Mouse (Mus musculus) right cerebral cortex, postnatal 25 days (tissue): ENCODE data around the gene Lmntd2.

Experiments
- DNase-seq: peaks from one replicate; pipeline ENCODE4 v3.0.0; 2022

Lmntd2 gene

GRCm38 (mm10) chr7:141188733-141189132, 25.1 kb downstream of the Lmntd2 start:
- DNase-seq = no peak

- DNase-seq = no peak
These were observed 25.7 kb downstream of the Lmntd2 start for GRCm38 (mm10) chr7:141188194-141188593.

- DNase-seq = peak; percentile 78
These were observed 37.7 kb downstream of the Lmntd2 start for GRCm38 (mm10) chr7:141176173-141176572.

GRCm38 (mm10) chr7:141175068-141175467, 38.8 kb downstream of the Lmntd2 start:
- no peak for DNase-seq

GRCm38 (mm10) chr7:141173323-141173850, 40.5 kb downstream of the Lmntd2 start:
- no peak for DNase-seq

DNA sequence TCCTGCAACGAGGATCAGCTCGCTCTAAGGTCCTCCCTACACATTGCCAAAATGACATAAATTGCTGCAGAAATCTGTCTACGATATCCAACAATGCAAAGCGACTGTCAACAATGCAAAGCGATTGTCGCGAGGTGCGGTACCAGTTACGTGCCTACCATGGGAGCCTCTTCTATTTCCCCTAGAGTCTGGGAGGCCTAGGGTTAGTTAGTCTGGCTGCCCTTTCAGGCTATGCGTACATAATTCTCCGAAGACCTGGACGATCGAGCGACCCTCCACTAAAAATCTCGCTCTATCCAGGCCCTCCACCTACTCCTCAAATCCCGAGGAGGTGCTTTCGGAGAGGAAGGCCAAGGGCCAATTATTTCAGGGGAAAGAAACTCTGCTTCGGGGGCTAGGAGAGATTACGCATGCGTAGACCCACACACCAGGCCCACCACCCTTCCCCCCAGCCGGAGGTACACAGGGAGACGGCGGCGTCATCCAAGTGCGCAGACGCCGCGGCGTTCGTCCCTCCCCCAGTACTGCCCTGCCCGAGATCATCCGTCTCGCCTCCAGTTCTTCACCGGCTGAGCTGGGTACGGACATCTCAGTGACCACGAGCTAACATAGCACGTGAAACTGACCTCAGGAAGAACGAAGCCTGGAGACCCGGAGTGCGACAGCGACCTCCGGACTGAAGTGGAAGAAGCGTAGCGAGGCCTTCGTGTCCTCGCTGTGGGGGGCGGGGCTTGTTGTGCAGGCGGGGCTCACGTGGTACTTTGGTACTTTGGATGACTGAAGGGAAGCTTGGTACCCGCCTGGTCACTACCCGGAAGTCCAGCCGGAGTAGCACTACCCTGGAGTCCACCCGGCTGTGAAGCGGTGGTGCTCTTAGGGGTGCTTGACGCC, 41.5 kb downstream of the Lmntd2 start, which contains the start of gene Rnh1:
Rnh1 (minus strand) TSS at position 742 of the 891 bp plus-strand sequence.
- DNase-seq = peak; percentile 92

DNA sequence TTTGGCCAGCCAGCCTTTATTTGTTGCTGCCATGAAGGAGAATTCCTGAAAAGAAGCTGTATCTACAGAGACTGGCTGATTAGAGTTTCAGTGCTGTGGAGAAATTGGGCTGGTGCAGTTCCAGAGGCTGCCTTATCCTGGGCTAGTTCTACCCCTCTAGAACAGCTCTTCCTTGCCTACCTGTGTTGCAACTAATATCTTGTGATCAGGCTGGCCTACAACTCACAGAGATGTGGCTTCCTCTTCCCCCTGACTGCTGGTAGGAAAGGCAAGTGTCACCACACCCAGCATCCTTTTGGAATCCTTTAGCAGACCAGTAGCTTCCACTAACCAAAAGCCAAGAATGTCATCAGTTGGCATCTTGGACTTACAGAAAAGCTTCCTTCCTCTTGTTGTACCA, 44.0 kb downstream of the Lmntd2 start:
- no peak for DNase-seq

- no peak for DNase-seq
These were observed 44.6 kb downstream of the Lmntd2 start for GRCm38 (mm10) chr7:141169300-141169699.

- DNase-seq = peak; percentile 61
These were observed 45.3 kb downstream of the Lmntd2 start for GRCm38 (mm10) chr7:141168518-141168953.

DNA sequence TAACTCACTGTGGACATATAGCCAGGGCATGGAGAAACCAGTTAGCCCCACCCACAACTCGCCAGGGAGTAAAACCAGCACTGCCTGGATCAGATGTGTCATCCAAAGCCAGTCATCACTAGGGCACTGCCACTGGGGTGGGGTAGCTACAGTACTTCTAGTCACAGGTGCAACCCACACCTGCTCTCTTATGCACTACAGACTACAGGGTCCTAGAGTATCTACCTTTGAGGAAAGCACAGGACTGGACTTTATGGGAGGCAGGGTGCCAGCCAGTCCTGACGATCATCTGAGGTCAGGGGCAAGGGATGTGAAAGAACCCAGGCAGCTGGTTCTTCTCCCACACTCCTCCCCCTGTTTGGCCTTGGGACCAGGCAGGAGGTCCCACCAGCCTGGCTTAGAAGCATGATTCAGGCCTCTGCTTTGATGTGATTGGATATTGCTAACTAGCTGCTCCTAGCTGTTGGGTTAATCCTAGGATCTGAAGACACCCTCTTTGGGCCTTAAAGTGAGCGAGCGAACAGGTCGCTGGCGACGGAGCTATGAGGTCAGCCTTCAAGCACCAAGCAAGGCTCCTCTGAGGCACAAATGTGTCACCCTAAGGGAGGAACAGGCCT, 45.9 kb downstream of the Lmntd2 start:
- no peak for DNase-seq

DNA sequence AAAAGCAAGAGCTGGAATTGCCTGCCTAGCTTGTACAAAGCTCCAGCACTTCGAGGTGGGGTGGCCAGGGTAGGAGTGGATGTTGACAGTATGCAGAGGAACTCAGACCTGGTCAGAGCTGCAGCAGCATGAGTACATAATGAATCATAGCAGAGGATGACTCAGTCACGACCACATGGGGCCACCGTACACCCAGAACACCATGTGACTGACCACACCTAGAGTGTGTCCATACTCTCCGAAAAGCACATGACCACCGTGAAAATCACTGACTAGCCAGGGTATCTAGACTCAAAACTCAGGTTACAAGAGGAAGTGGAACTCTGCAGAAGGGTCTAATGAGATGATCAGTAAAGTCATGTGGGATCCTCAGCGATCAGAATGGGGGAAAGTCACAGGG, 49.0 kb downstream of the Lmntd2 start:
- no peak for DNase-seq

GRCm38 (mm10) chr7:141164397-141164796, 49.5 kb downstream of the Lmntd2 start:
- DNase-seq = no peak
